7 mouse cellular contexts compared by ENCODE assay signal in genomic region chr10:59114535-59115291, GRCm38 (mm10).
DNase-seq lines count a peak whose midpoint lies in the region; ATAC-seq lines count a peak whose summit lies in the region.

No protein-coding gene starts in this region.

- ATAC-seq in inflammation-experienced regulatory T-cells, adult 6 months = no peak

- intact Hi-C loops in left cerebral cortex, postnatal 14 days (cut with DNase I) = no loop called here

- DNase-seq in adrenal gland, postnatal 25 days = peak; percentile 13
- DNase-seq in fat pad, adult 2 months (ENCODE audit: extremely low read depth, low read depth, low spot score) = peak; percentile 80
- DNase-seq in heart, postnatal 4 days = peak; percentile 50
- DNase-seq in left cerebral cortex, postnatal 14 days (ENCODE audit: low spot score in 2 of 2) = peak; percentile 82 to 90
- peak; percentile 32 for DNase-seq in skeletal muscle tissue, adult 2 months (ENCODE audit: low read depth, low spot score)
- no peak for DNase-seq in thymus, postnatal 4 days
